Mouse (Mus musculus) monocyte, adult 5-6 weeks (primary cell): Measurements from ENCODE around the gene Cacna2d3. TPM values are rescaled to one million over a fixed set of nuclear protein-coding genes. Genes with fewer than 3 reads are reported as not detected.

ENCODE experiments used
- ATAC-seq: fragments of 153-309, 156-312 bp; replicated peaks from 2 replicates; pipeline ENCODE4 v1.8.0; 2017; ENCODE audit warnings: mild to moderate bottlenecking; ENCODE audit not compliant: low TSS enrichment, insufficient number of reproducible peaks, severe bottlenecking, poor library complexity, low FRiP score
- total RNA-seq: library from RNA; stranded (forward); fragments of 200-1000, 200-491, 200-594 nt; gene quantifications from 3 replicates; pipeline ENCODE4 v1.2.3, GENCODE M21; 2017

Cacna2d3 gene
- total RNA-seq, 1 experiment from 2014 or later, result 0.48 TPM

- ATAC-seq, result no peak
Measured at GRCm38 (mm10) chr14:29223012-29223411, 498.7 kb downstream of the Cacna2d3 start.

DNA sequence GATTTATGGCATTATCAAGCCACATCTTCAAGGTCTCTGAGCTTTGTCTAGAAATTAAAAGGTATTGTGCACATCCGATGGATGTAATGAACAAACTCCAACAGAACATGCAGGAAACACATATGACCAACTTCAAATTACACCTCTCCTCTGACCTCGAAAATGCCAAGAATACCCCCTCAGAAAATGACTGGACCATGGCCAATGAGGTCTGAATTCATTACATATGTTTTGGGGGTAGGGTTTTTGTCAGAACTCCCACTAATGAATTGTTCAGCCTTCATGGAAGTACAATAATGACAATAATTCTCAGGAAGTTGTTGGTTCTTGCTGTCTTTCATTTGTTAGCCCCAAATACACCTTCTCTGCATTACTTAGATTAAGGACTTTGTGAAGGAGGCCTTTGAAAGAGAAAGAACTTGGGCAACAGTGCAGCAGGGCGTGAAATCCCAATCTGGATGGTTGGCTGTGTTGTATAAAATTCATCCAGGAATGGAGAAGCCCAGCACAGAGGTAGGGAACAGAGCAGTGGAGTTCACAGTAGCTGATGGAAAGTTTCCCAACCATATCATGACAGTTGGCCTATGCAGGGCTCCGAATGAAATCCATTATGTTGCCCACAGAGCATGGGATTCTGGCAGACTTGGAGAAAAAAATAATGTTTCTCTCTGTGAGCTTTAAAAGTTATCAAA is 499.3 kb downstream of the Cacna2d3 start:
- ATAC-seq, result no peak

DNA sequence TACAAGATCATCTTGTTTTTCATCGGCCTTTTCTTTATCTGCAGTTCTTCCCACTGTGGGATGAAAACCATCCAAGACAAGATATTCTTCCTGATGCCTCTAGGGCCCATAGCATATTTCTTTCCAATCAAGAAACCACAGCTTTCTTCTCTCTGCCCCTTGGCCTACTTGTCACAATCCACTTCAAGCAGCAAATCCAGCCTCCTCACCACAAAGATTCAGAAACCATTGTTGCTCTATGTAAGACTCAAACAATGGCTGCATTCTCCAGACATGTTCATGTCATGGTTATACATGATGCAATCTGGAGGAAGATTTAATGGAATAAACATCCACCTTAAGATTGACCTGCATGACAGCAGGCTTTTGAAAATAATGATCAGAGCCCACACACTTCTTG is 505.6 kb downstream of the Cacna2d3 start:
- no peak for ATAC-seq

DNA sequence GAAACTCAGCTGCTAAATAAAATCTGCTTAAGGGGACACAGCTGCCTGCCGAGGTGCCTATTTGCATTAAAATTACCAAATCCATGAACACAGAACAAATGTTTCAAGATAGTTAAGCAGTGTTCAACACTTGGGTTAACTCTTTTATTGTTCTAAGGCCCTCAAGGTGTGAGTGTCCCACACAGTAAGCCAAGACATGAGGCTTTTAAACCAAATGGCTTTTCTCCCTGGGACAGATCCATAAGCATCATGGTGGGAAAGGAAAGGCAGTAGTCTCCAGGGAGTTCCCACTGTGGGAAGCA is 516.7 kb downstream of the Cacna2d3 start:
- no peak for ATAC-seq

DNA sequence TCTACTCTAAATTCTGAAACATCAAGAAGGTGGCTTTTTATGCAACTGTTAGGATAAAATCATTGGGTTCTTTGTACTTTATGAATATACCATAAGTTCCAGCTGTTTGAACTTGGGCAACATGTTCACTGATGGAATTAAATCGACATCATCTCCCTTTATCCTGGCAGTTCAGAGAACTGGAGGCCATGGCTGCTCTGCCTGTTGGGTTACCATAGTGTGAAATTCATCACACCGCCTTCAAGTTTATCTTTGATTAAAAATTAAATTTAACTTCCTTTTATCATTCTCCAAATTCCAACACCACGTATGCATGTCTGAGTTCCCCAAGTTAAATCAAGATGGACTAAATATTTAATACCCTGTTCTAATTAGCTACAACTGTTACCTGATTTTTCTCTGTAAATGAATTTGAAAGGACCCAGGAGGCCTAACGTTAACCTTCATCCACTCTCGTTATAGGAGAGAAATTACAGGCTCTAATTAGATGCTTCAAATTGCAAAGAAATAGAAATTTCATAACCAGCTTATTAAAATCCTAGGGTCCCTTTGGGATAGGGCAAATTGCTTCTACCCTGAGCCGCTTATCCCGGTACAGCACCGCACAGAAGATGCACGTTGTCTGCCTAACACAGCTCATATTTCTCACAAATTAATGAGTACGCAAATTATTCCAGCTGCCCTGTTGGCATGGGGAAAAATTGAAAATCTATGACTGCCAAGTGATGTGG is 517.3 kb downstream of the Cacna2d3 start:
- ATAC-seq, result no peak

- ATAC-seq, result no peak
Measured at GRCm38 (mm10) chr14:29196171-29196570, 525.5 kb downstream of the Cacna2d3 start.

DNA sequence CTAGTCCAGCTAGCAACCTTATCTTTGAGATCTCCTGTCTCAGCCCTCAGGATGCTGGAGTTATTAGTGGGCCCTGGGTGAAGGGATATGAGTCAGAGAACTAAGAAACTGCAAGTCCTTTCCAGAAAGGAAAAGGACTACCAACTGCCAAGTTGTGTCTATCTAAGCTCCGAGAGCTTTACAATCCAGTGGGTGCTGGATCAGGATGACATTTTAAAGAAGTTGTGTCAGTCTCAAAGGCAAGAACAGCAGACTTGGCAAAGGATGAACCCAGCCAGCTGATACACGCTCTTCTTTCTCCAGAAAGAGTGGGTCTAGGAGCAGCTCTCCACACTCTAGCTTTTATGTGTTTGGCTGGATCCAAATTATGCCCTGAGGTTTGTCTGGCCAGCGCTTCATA is 530.2 kb downstream of the Cacna2d3 start:
- no peak for ATAC-seq

GRCm38 (mm10) chr14:29183730-29184129 is 537.9 kb downstream of the Cacna2d3 start:
- no peak for ATAC-seq

DNA sequence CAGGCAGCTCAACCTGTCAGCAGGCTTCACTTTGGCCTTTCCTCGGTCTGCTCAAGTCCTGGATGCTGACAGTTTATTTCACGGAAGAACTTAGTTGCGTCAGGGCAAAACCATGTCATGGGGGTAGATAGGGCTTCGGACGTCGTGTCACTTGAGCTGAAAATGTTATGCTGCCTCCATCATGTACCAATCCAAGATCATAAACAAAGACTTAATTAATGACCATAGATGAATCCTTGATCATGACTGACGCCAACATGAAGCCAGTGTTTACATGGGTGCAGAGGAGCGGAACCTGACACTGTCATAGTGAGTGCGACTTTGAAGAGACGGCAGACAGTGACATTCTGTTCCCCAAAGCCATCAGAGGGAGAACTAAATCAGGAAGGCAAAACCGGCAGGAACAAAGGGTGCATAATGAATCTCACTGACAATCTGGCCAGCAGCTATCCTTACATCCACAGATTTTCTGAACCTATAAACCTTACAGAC is 542.2 kb downstream of the Cacna2d3 start:
- no peak for ATAC-seq

GRCm38 (mm10) chr14:29178695-29179396 is 542.8 kb downstream of the Cacna2d3 start:
- ATAC-seq, result no peak

DNA sequence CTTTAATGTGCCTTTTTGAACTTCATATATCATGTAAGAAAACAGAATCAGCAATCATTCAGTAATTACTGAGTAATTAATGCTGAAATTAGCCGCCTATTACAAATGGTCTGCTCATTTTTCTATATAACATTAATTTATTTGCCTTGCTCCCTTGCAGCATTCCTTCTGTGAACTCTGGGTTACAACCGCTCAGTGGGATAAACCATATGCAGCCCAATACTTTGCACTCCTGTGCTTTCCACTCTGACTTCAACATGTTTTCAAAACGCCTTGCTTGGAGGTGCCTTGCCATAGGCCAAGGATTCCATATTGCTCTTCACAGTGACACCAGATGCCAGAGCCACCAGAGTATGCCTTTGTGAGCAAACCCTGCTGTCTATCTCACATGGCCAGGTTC is 546.9 kb downstream of the Cacna2d3 start:
- no peak for ATAC-seq

DNA sequence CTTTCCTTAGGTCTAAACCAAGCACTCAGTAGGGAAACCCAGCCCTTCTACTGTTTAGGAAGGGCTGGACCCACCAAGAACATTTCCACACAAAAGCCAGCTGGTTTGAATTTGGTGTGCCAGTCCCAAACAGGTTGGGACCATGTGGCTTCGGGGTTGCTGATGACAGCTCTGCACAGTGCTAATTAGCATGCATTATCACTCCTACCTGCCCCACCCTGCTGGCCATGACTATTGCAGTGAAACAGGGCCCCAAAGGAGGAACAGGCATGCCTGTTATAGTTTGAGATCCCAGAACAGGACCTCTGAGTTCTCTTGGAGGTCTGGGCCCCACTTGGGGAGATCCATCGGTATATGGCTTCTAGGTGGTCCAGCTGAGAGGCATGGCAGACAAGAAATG is 549.5 kb downstream of the Cacna2d3 start:
- ATAC-seq, result no peak

- ATAC-seq, result no peak
Measured at GRCm38 (mm10) chr14:29164653-29165030, 557.0 kb downstream of the Cacna2d3 start.

DNA sequence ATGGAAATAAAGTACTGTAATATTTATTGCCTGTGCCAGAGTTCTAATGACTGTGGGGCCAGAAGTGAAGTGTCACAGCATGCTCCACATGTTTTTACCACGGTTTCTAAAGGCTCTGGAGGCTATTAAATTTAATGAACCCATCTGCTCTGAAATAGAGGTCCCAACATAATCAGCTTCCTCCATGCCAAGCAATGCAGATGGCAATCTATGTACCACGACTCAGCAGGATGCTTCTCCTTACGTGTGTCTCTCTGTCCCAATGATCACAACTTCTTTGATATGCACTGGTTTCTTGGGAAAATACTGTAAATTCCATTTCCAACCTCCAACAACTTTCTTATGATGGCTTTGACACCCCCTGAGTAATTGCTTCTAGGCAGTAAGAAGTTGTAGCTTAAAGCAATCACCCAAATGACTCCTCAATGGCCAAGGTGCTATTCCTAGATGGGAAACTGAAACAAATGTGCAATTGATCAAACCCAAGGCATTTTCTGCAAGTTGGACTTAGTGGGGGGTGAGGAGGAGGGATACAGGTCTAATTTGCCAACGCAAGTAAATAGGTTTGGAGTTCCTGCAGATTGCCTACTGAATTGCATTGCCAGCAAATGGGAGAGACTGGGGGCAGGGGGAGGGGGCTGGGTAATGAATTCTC is 557.5 kb downstream of the Cacna2d3 start:
- no peak for ATAC-seq

GRCm38 (mm10) chr14:29159803-29160202 is 561.9 kb downstream of the Cacna2d3 start:
- no peak for ATAC-seq

DNA sequence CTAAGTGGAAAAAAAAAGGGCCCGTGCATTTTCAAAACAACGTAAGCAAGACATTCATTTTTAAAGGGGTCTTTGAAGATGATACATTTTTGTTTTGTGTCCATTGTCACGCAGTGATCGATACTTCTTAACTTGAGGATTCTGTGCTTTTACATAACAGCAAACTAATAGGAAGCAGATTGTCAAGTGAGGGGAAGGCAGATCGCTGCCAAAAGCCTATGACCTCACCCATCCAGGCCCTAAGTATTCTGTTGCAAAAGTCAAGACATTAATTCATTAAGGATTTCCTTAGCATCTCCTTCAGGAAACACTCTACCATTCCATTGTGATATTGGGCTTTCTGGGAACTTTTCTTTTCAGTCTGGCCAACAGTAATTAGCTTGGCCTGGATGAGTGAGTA is 564.6 kb downstream of the Cacna2d3 start:
- no peak for ATAC-seq

- ATAC-seq, result no peak
Measured at GRCm38 (mm10) chr14:29144184-29144583, 577.5 kb downstream of the Cacna2d3 start.

DNA sequence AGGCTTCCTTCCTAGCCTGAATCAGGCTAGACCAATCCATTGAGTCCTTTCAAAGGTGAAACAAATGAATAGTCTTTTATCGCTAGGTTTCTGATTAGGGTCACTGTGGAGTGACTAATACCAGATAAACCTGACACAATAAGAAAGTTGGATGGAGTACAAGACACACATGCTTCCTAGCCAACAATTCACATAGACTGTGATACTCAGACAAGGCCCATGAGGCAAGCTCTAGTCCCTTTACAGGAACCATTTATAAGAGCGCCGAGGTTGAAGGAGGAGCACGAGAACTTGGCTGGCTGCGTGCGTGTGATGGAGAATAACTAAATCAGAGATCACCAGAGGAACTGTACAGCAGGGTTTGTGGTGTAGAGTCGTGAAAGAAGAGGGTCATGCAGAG is 584.0 kb downstream of the Cacna2d3 start:
- ATAC-seq, result no peak

DNA sequence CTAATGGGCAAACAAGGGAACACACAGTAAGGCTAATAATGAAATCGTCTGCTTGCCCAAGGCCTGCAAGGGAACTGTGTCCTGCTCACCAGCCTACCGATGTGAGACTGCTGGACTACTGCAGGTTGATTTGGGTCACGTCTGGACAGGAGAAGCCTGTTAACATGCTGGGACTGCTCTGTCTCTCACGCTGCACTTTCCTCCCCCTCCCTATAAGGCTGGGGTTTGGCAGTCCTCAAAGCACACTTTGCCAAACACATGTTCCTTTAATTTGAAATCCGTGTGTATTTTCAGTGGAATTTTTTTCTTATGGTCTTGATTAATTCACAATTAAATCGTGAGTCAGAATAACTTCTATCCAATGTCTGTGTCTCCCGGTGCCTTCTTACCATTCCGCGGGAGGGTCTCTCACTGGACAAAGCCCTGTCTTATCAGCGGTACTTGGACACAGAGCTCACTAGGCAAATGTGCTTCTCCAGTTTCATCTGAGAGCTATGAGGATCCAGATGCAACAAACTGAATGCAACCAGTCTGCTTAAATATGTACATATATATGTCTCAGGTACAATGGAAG is 584.6 kb downstream of the Cacna2d3 start:
- ATAC-seq, result no peak
